Mouse (Mus musculus) forebrain, embryonic 15.5 days (tissue): ENCODE results near the gene Cdt1. TPM values are rescaled to one million over a fixed set of nuclear protein-coding genes. Genes with fewer than 3 reads are reported as not detected.

Source experiments
- ATAC-seq: fragments of 200-750 bp; cut with Nextera tagmentation; replicated peaks from 2 replicates; pipeline ENCODE4 v1.8.0; 2017; ENCODE audit warnings: mild to moderate bottlenecking, moderate TSS enrichment, moderate library complexity
- H3K27ac ChIP-seq: fragments of 300-500 bp; sonication (generic); replicated peaks from 2 replicates; pipeline ENCODE4 v1.5.1; 2015; ENCODE audit warnings: mild to moderate bottlenecking, inconsistent platforms
- H3K27me3 ChIP-seq: fragments of 300-500 bp; sonication (generic); 2 replicates; pipeline ENCODE4 v1.6.1; 2015; ENCODE audit warnings: inconsistent platforms
- H3K36me3 ChIP-seq: fragments of 300-500 bp; sonication (generic); 2 replicates; pipeline ENCODE4 v1.6.1; 2015; ENCODE audit warnings: mild to moderate bottlenecking, inconsistent platforms
- H3K4me1 ChIP-seq: fragments of 300-500 bp; sonication (generic); 2 replicates; pipeline ENCODE4 v1.6.1; 2015; ENCODE audit warnings: inconsistent platforms
- H3K4me2 ChIP-seq: fragments of 300-500 bp; sonication (generic); replicated peaks from 2 replicates; pipeline ENCODE4 v1.6.1; 2015; ENCODE audit warnings: mild to moderate bottlenecking, inconsistent platforms
- H3K4me3 ChIP-seq: fragments of 300-500 bp; sonication (generic); 2 replicates; pipeline ENCODE4 v1.5.1; 2015; ENCODE audit warnings: mild to moderate bottlenecking, inconsistent platforms
- H3K9ac ChIP-seq: fragments of 300-500 bp; sonication (generic); replicated peaks from 2 replicates; pipeline ENCODE4 v1.6.1; 2015; ENCODE audit warnings: mild to moderate bottlenecking, inconsistent platforms
- H3K9me3 ChIP-seq: fragments of 300-500 bp; sonication (generic); 2 replicates; pipeline ENCODE4 v1.6.1; 2016; ENCODE audit warnings: inconsistent platforms
- WGBS: fragments of 180-500 bp; shearing (Covaris S2); methylation state at CpG from one replicate; pipeline ENCODE4 v1.1.7; 2015; ENCODE audit warnings: mixed read lengths; 5-methylcytosine and 5-hydroxymethylcytosine counted together
- polyA plus RNA-seq: library from polyadenylated mRNA; unstranded; fragments of >200 nt; fragmentation: Nextera tagmentation; extraction: Ambion mirVana; gene quantifications from 2 replicates; pipeline ENCODE4 v1.2.1, GENCODE M21; 2015

Cdt1 gene
- polyA plus RNA-seq, 1 experiment from 2014 or later = 14.6 TPM

DNA sequence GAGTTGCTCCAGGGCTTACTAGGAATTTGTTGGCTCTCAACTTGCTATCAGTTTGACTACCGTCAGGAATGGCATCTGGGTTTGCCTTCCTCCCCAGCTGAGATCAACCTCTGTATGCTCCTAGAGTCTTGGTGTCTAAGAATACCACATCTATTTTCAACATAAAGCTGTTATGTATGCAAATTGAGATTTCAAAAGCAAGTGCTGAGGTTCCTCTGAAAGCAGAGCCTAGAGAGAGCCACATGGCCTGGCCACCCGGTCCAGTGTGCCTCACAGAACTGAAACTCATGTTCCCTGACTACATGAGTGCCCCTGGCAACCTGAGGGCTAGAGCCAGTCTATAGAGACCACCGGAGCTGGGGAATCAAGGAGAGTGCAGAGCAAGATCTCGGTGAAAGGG is 37.6 kb downstream of the Cdt1 start:
- no peak overlapping the region for H3K9ac ChIP-seq
- no peaks in the 10 kb centered on the region for H3K27me3 ChIP-seq
- no peak overlapping the region for H3K4me2 ChIP-seq
- WGBS = 80% methylated on average over 4 of the region's 4 CpGs
- H3K4me1 ChIP-seq = no peaks in the 10 kb centered on the region
- no peak overlapping the region for H3K4me3 ChIP-seq
- no peaks in the 10 kb centered on the region for H3K9me3 ChIP-seq
- H3K36me3 ChIP-seq = no peaks in the 10 kb centered on the region
- ATAC-seq = no peak
- H3K27ac ChIP-seq = no peak overlapping the region

DNA sequence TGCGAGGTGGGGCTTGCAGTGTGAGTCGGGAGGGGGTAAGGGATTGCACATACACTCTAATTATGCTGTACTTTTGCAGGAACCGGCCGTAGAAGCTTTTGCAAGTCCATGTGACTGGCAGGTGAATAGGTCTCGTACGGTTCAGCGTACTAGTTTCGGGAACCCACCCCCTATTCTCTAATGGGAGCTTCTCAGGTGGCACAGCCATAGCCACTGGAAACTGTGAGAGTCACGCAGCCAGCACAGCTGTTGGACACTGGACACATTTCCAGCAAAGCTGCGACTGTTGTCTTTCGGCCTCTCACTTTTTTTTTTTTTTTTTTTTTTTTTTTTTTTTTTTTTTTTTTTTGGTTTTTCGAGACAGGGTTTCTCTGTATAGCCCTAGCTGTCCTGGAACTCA is 39.0 kb downstream of the Cdt1 start:
- no peaks in the 10 kb centered on the region for H3K36me3 ChIP-seq
- H3K9ac ChIP-seq = no peak overlapping the region
- 79% methylated on average over 11 of the region's 12 CpGs for WGBS
- no peak for ATAC-seq
- H3K4me2 ChIP-seq = no peak overlapping the region
- H3K9me3 ChIP-seq = no peaks in the 10 kb centered on the region
- H3K4me1 ChIP-seq = peaks cover 6% of the 10 kb centered on the region
- H3K4me3 ChIP-seq = no peak overlapping the region
- H3K27me3 ChIP-seq = no peaks in the 10 kb centered on the region
- no peak overlapping the region for H3K27ac ChIP-seq

DNA sequence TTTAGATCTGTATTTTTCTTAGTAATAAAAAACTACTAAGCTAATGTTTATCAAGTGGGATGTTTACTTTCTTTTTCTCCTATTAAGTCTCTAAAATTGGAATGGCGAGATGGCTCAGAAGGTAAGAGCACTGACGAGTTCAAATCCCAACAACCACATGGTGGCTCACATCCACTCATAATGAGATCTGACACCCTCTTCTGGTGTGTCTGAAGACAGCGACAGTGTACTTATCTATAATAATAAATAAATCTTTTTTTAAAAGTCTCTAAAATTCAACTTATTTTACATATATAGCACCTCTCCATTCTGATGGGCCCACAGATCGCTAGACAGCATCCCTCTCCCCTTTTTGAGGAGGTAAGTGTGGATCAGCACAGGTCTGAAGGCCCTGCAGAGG is 42.4 kb downstream of the Cdt1 start:
- Histone ChIP-seq H3K36me3 (no peaks in the 10 kb centered on the region), H3K9ac (no peak overlapping the region), H3K27ac (no peak overlapping the region), H3K4me3 (no peak overlapping the region; the same call in 1 of the 2 replicates), H3K9me3 (no peaks in the 10 kb centered on the region), H3K4me2 (peak overlapping the region; percentile 80; the same call in 1 of the 2 replicates), H3K4me1 (peaks cover 19% of the 10 kb centered on the region), H3K27me3 (no peaks in the 10 kb centered on the region)
- no peak for ATAC-seq
- 51% methylated on average over 4 of the region's 4 CpGs for WGBS

DNA sequence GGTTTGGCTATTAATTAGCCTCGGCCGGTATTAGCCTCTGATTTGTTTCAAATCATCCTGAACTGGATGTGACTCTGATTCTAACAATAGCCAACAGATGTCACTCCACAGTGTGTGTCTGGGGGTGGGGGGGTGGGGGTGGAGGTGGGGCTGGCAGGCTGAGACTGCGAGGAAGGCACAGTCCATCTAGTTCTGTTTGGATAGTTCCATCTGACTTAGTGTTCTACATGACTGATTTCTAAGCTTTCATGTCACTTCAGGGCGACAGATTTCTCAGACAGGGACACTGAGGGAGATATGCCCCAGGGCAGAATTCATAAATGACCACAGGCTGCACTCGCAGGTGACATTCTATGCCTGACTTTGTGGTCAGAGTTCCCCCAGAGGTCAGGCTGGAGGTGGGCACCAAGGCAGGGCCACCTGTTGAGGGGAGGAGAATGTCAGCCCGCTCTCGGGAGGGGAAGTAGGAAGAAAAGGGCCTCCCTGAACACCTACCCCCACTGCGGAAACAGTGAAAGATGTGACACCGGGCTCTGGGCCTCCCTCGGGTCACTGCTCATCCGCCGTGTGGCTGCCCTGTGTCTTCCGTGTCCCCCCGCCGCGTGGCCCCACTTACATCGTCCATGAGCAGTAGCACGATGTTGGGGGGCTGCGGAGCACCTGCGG is 42.9 kb downstream of the Cdt1 start:
- peak overlapping the region; percentile 38 for H3K27ac ChIP-seq
- WGBS = 2% methylated on average over 20 of the region's 20 CpGs

DNA sequence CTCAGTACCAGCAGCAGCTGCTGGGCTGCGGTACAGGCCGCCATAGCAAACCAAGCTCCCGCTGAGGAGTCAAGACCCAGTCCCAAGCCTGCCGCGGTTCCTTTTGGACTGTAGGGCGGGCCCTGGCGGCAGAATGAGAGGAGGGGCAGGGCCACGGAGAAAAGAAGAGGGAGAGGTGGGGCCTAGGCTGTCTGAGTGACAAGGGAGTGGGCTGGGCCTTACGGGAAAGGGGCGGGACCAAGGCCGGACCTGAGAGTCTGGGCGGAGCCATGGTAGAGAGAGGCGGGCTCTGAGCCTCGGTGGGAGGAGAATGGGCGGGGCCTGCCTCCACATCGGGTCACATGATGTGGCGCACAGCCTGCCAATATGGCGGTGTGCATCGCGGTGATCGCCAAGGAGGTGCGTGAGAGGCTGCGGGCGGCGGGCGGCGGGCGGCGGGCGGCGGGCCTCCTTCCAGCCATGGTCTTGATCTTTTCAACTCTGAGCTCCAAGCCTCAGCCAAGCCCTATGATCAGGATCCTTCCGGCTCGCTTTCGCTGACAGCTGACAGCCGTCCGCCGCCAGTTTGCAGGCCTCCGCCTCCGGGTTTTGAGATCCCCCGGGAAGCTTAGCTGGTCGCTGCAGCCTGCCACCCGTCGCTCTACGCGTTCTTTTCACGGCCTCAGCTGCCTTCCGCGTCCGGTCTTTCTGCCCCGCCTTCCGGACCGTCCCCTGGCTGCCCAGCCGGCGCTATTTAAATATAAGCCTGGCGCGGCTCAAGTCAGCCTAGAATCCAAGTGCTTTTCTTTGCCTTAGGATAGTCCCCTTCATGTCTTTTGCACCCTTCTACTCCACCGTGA is 43.7 kb downstream of the Cdt1 start, which contains the start of the genes Galns and Trappc2l:
Galns (minus strand) TSS at position 169 of the 839 bp plus-strand sequence.
Trappc2l (plus strand) TSS at position 346 of the 839 bp plus-strand sequence.
- Histone ChIP-seq H3K27me3 (no peaks in the 10 kb centered on the region), H3K9ac (peak within 1 kb of the TSS; percentile 70), H3K4me2 (peak within 1 kb of the TSS; percentile 80), H3K4me1 (peaks cover 19% of the 10 kb centered on the region), H3K27ac (peak within 1 kb of the TSS; percentile 79), H3K4me3 (peak within 1 kb of the TSS; percentile 55), H3K9me3 (no peaks in the 10 kb centered on the region), H3K36me3 (no peaks in the 10 kb centered on the region)
- under 1% methylated on average over 57 of the region's 57 CpGs for WGBS
- ATAC-seq = peak; percentile 97

More for the DNA sequence above, 42.9 kb downstream of the Cdt1 start:
- peak overlapping the region; percentile 55 for H3K4me3 ChIP-seq
- peak; percentile 1; the same call in 1 of the 2 replicates for ATAC-seq
- H3K36me3 ChIP-seq = no peaks in the 10 kb centered on the region
- peak overlapping the region; percentile 56 for H3K9ac ChIP-seq
- H3K4me1 ChIP-seq = peaks cover 19% of the 10 kb centered on the region
- peak overlapping the region; percentile 80 for H3K4me2 ChIP-seq
- H3K9me3 ChIP-seq = no peaks in the 10 kb centered on the region
- H3K27me3 ChIP-seq = no peaks in the 10 kb centered on the region

DNA sequence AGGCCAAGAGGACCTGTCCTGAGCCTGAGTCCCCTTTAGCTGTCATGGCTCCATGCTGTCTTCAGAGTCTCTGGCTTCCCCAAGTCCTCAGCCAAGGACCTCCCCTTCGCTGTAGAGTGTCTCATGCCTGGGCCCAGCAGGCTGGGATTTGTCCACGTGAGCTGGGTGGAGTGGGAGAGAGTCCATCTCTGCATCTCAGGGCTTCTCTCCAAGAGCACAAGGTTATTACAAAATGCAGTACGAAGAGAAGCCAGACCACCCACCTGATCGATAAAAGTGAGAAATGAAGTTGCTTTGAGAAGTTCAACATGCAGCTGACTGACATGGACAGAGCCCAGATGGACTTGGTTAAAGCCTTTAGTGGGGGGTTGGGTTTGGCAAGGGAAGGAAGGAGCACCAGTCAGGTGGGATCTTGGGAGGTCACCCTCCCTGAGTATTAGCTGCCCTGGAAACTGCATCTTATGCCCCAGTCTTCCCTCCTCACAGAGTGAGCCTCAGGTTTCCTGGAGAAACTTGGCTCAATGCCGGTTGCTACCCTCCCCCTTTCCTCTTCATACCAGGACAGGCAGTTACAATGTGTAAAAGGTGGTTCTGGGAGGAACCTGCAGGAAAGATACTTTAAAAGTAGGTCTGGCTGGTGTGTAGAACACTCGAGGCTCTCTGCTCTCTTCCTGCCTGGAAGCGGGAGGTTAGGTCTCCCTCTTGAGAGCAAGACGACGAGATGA is 48.5 kb downstream of the Cdt1 start:
- H3K9ac ChIP-seq = no peak overlapping the region
- H3K9me3 ChIP-seq = no peaks in the 10 kb centered on the region
- no peaks in the 10 kb centered on the region for H3K27me3 ChIP-seq
- no peaks in the 10 kb centered on the region for H3K36me3 ChIP-seq
- H3K27ac ChIP-seq = no peak overlapping the region
- no peak overlapping the region for H3K4me3 ChIP-seq
- H3K4me1 ChIP-seq = peaks cover 17% of the 10 kb centered on the region
- H3K4me2 ChIP-seq = no peak overlapping the region
- 74% methylated on average over 9 of the region's 9 CpGs for WGBS
- no peak for ATAC-seq

DNA sequence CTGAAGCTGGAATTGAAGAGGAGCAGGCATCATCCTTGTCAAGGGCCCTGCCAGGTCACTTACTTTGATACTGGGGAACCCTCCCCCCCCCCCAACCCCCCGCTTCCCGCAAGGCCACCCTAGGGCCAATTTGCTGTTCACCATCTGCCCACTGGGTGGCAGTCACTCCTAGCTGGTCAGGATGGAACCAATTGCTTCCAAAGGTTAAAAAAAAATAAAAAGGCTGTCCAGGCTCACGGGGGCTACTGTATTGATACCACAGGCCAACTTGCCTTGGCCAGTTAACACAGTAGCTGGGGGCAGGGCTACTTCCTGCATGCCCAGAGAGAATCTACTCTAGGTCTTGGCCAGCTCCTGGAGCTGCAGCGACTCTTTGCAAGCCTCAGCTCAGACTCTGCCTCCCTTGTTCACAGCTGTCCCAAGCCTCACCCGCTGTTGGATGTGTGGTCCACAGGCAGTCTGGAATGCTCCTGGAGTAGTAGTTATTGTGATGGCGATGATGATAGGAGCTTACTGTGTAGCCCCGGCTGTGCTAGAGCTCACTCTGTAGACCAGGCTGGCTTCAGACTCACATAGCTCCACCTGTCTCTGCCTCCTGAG is 50.2 kb downstream of the Cdt1 start:
- H3K4me1 ChIP-seq = peaks cover 4% of the 10 kb centered on the region
- H3K4me3 ChIP-seq = no peak overlapping the region
- ATAC-seq = peak; percentile 23; the same call in 1 of the 2 replicates
- no peak overlapping the region for H3K27ac ChIP-seq
- 38% methylated on average over 5 of the region's 7 CpGs for WGBS
- H3K4me2 ChIP-seq = no peak overlapping the region
- H3K27me3 ChIP-seq = no peaks in the 10 kb centered on the region
- H3K9me3 ChIP-seq = no peaks in the 10 kb centered on the region
- no peaks in the 10 kb centered on the region for H3K36me3 ChIP-seq
- no peak overlapping the region for H3K9ac ChIP-seq

DNA sequence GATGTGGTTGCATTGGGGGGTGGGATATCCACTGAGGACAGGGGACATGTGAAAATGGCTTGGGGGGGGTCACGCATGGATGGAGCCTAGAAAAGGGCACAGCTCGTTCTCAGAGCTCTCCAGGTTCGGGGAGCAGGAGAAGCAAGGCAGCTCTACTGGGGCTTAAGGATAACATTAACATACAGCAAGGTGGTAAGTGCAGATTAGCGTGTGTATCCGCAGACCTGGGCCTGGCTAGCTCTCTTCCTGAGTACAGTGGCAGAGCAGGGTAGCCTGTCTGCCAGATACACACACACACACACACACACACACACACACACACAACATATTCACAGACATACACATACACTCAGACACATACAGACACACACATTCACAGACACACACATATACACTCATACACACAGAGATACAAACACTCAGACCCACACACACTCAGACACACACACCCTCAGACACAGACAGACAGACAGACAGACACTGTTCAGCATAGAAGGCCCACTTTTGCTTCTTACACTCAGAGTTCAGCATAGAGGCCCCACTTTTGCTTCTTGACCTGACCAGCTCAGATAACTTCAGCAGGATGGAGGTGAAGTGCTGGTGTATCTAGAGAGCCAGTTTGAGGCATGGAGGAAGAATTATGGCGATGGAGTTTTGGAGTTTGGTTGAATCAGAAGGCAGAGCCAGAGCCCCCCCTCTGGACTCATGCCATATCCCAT is 51.0 kb downstream of the Cdt1 start:
- H3K4me1 ChIP-seq = peaks cover 4% of the 10 kb centered on the region
- WGBS = 72% methylated on average over 6 of the region's 6 CpGs
- no peaks in the 10 kb centered on the region for H3K36me3 ChIP-seq
- H3K27me3 ChIP-seq = no peaks in the 10 kb centered on the region
- no peaks in the 10 kb centered on the region for H3K9me3 ChIP-seq
- H3K9ac ChIP-seq = no peak overlapping the region
- no peak overlapping the region for H3K4me3 ChIP-seq
- H3K4me2 ChIP-seq = no peak overlapping the region
- no peak overlapping the region for H3K27ac ChIP-seq
- ATAC-seq = no peak

DNA sequence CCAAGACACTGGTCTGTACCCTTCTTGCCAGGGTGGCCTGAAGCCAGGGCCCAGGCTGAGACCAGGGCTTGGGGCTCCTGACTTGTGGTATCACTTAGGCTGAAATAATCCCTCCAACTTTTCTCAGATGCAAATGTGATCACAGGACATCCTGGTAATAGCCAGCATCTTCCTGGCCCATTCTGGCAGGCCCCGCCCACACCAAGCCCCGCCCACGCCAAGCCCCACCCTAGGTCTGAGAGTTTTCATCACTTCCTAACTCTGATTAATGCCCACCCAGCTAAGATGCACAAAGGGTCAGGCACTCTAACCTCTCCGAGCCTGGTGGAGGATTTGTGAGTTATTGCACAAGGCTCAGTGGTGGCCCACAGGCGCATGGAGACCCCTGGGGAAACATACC is 52.6 kb downstream of the Cdt1 start:
- no peak for ATAC-seq
- Histone ChIP-seq H3K27me3 (no peaks in the 10 kb centered on the region), H3K4me2 (no peak overlapping the region), H3K36me3 (no peaks in the 10 kb centered on the region), H3K27ac (no peak overlapping the region), H3K9ac (no peak overlapping the region), H3K4me1 (peaks cover 4% of the 10 kb centered on the region), H3K4me3 (no peak overlapping the region), H3K9me3 (no peaks in the 10 kb centered on the region)
- 45% methylated on average over 5 of the region's 5 CpGs for WGBS

DNA sequence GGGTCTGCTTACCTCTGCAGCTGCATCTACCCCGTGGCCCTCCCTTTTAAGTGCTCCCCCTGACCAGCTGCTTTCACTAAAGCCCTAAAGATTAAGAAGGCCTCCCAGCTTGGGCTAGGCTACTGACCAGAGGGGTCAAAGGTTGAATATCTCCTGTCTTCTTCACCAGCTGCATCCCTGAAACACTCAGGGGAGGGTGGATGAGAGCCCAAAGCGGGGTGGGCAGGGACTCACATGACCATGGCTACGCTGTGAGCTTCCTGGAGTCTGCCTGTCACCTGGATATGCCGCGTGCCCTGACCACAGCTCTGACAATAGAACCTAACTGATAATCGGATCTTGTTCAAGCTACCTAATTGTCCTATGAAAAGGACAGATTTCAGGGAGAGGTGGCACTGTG is 54.9 kb downstream of the Cdt1 start, which contains the start of gene Pabpn1l:
Pabpn1l (minus strand) TSS at position 13 of the 400 bp plus-strand sequence.
- 68% methylated on average over 6 of the region's 6 CpGs for WGBS
- no peak for ATAC-seq
- peaks cover 4% of the 10 kb centered on the region for H3K4me1 ChIP-seq

More for the DNA sequence above, 54.9 kb downstream of the Cdt1 start, which contains the start of gene Pabpn1l:
- Histone ChIP-seq H3K9ac (no peak within 1 kb of the TSS), H3K36me3 (no peaks in the 10 kb centered on the region), H3K4me3 (no peak within 1 kb of the TSS), H3K27ac (no peak within 1 kb of the TSS), H3K9me3 (no peaks in the 10 kb centered on the region), H3K4me2 (no peak within 1 kb of the TSS), H3K27me3 (no peaks in the 10 kb centered on the region)
